In the genomic region with DNA sequence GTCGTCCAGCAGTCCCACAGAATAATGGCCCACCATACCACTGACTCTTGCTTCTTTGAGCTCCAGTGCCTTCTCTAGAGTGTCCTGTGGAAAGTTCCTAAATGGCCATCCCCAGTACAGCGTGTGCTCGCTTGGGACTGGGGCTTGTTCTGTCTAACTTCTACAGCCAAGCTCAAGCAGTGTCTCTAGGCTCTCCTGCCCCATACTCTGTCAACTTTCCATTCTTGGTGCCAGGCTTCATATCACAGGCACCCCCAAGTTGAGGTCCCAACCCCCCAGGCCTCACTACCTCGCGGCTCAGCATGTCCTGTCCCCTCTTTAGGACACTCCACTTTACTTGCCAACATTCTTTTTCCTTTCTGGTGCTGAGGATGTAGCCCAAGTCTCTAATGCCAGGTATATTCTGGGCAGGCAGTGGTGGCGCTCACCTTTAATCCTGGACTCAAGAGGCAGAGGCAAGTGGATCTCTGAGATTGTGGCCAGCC, we compare ENCODE assay signal across 40 mouse cellular contexts. TPM values are rescaled to one million over a fixed set of nuclear protein-coding genes. Genes with fewer than 3 reads are reported as not detected.
"Had no signal": no experiment of that assay in that cellular context is flagged by ENCODE, and none has a peak within 500 bp of the region (broad histone marks: within the 10 kb centered on the region; RNA-seq: fewer than 3 reads in every experiment).

No protein-coding gene starts in this region.

- H3K27ac ChIP-seq: gastrocnemius, adult 2 months; heart, adult 2 months; heart, embryonic 10.5 days; hindbrain, embryonic 10.5 days; hindbrain, embryonic 12.5 days; hindbrain, embryonic 14.5 days; intestine, embryonic 15.5 days; left cerebral cortex, adult 2 months; limb, embryonic 10.5 days; limb, embryonic 12.5 days; liver, embryonic 13.5 days; liver, embryonic 15.5 days had no signal

- H3K4me3 ChIP-seq: gastrocnemius, adult 2 months; heart, adult 2 months; heart, embryonic 10.5 days; heart, embryonic 12.5 days; hindbrain, embryonic 10.5 days; hindbrain, embryonic 12.5 days; intestine, embryonic 15.5 days; left cerebral cortex, adult 2 months; limb, embryonic 10.5 days; limb, embryonic 12.5 days; liver, embryonic 13.5 days; liver, embryonic 15.5 days had no signal

- DNase-seq: gastrocnemius, adult 2 months; gastrocnemius, postnatal 10 days; gastrocnemius, postnatal 25 days; heart, adult 2 months; heart, postnatal 10 days; heart, postnatal 4 days; kidney, adult 18-20 months; kidney, adult 8-10 months; kidney, postnatal 10 days; kidney, postnatal 25 days; kidney, postnatal 4 days; liver; liver, embryonic 13.5 days; liver, postnatal 0 days had no signal

RNA-seq across cellular contexts. Expression of gene Slc17a7, which starts 3.4 kb away (rescaled TPM):
- polyA plus RNA-seq: intestine, postnatal 0 days; liver, embryonic 13.5 days; liver, embryonic 15.5 days; liver, postnatal 0 days had no signal

RNA-seq across cellular contexts. Expression of gene Gfy, which starts 19.0 kb away (rescaled TPM):
- total RNA-seq: gastrocnemius, adult 2 months; gastrocnemius, postnatal 25 days; granulocyte monocyte progenitor cell, adult 5-6 weeks; heart, adult 2 months; heart, postnatal 10 days; heart, postnatal 25 days; heart, postnatal 4 days had no signal
- polyA plus RNA-seq: heart, adult 2 months; heart, embryonic 10.5 days; heart, embryonic 12.5 days; heart, embryonic 14.5 days; heart, embryonic 16.5 days; hindbrain, embryonic 10.5 days; hindbrain, embryonic 12.5 days; hindbrain, embryonic 14.5 days; hindbrain, embryonic 16.5 days; inflammation-experienced regulatory T-cells, adult 6 months; intestine, embryonic 15.5 days; intestine, postnatal 0 days; kidney, embryonic 14.5 days; kidney, embryonic 16.5 days; limb, embryonic 10.5 days; limb, embryonic 12.5 days; liver, embryonic 11.5 days; liver, embryonic 13.5 days; liver, embryonic 15.5 days; liver, postnatal 0 days had no signal

RNA-seq across cellular contexts. Expression of gene Pth2, which starts 20.4 kb away (rescaled TPM):
- total RNA-seq: gastrocnemius, adult 2 months; gastrocnemius, postnatal 10 days; gastrocnemius, postnatal 25 days; gastrocnemius, postnatal 4 days; granulocyte monocyte progenitor cell, adult 5-6 weeks; heart, adult 2 months; heart, postnatal 10 days; heart, postnatal 25 days; heart, postnatal 4 days; layer of hippocampus, postnatal 10 days; layer of hippocampus, postnatal 25 days; left cerebral cortex, adult 2 months; left cerebral cortex, postnatal 14 days; left cerebral cortex, postnatal 36 days had no signal
- polyA plus RNA-seq: heart, adult 2 months; hindbrain, embryonic 10.5 days; hindbrain, embryonic 12.5 days; hindbrain, embryonic 14.5 days; inflammation-experienced regulatory T-cells, adult 6 months; intestine, embryonic 15.5 days; intestine, postnatal 0 days; kidney, embryonic 14.5 days; kidney, embryonic 16.5 days; limb, embryonic 10.5 days; limb, embryonic 12.5 days; limb, embryonic 14.5 days; liver, embryonic 11.5 days; liver, embryonic 13.5 days; liver, embryonic 15.5 days; liver, postnatal 0 days had no signal
